Mouse (Mus musculus): Measurements from ENCODE around the gene Mr1. TPM values are rescaled to one million over a fixed set of nuclear protein-coding genes. Genes with fewer than 3 reads are reported as not detected.

Mr1 gene
- polyA plus RNA-seq, 1 experiment = 1.7 TPM

GRCm38 (mm10) chr1:155167453-155167852 is 20.8 kb upstream of the Mr1 start:
- DNase-seq (ENCODE audit: low read depth) = no peak
- TF ChIP-seq CTCF (IDR thresholded peaks at IDR 0.05; ENCODE audit: borderline replicate concordance, extremely low read depth, insufficient read depth, insufficient read length) (no peak), POLR2A (IDR thresholded peaks at IDR 0.05; ENCODE audit: borderline replicate concordance, extremely low read depth, insufficient read depth, insufficient read length, poor library complexity, severe bottlenecking) (no peak)

- DNase-seq (ENCODE audit: low read depth) = peak; percentile 61
- TF ChIP-seq POLR2A (IDR thresholded peaks at IDR 0.05; ENCODE audit: borderline replicate concordance, extremely low read depth, insufficient read depth, insufficient read length, poor library complexity, severe bottlenecking) (no peak), CTCF (IDR thresholded peaks at IDR 0.05; ENCODE audit: borderline replicate concordance, extremely low read depth, insufficient read depth, insufficient read length) (no peak)
These were observed 12.4 kb upstream of the Mr1 start for GRCm38 (mm10) chr1:155158970-155159484.

GRCm38 (mm10) chr1:155158141-155158969 is 11.7 kb upstream of the Mr1 start, which contains the start of gene Stx6:
Gene Stx6, plus strand, starts transcription at chr1:155158715.
- TF ChIP-seq POLR2A (IDR thresholded peaks at IDR 0.05; ENCODE audit: borderline replicate concordance, extremely low read depth, insufficient read depth, insufficient read length, poor library complexity, severe bottlenecking) = peak; percentile 88
- TF ChIP-seq CTCF (IDR thresholded peaks at IDR 0.05; ENCODE audit: borderline replicate concordance, extremely low read depth, insufficient read depth, insufficient read length) = no peak
- DNase-seq (ENCODE audit: low read depth) = peak; percentile 99

GRCm38 (mm10) chr1:155153906-155154305 is 7.3 kb upstream of the Mr1 start:
- TF ChIP-seq POLR2A (IDR thresholded peaks at IDR 0.05; ENCODE audit: borderline replicate concordance, extremely low read depth, insufficient read depth, insufficient read length, poor library complexity, severe bottlenecking) (no peak), CTCF (IDR thresholded peaks at IDR 0.05; ENCODE audit: borderline replicate concordance, extremely low read depth, insufficient read depth, insufficient read length) (no peak)
- no peak for DNase-seq (ENCODE audit: low read depth)

- TF ChIP-seq CTCF (IDR thresholded peaks at IDR 0.05; ENCODE audit: borderline replicate concordance, extremely low read depth, insufficient read depth, insufficient read length) (no peak), POLR2A (IDR thresholded peaks at IDR 0.05; ENCODE audit: borderline replicate concordance, extremely low read depth, insufficient read depth, insufficient read length, poor library complexity, severe bottlenecking) (no peak)
These were observed 4.2 kb upstream of the Mr1 start for GRCm38 (mm10) chr1:155150821-155151220.

GRCm38 (mm10) chr1:155149403-155149802 is 2.8 kb upstream of the Mr1 start:
- no peak for TF ChIP-seq CTCF (IDR thresholded peaks at IDR 0.05; ENCODE audit: borderline replicate concordance, extremely low read depth, insufficient read depth, insufficient read length)
- TF ChIP-seq POLR2A (IDR thresholded peaks at IDR 0.05; ENCODE audit: borderline replicate concordance, extremely low read depth, insufficient read depth, insufficient read length, poor library complexity, severe bottlenecking) = no peak
- no peak for DNase-seq (ENCODE audit: low read depth)

More at GRCm38 (mm10) chr1:155150821-155151220, 4.2 kb upstream of the Mr1 start:
- DNase-seq (ENCODE audit: low read depth) = no peak

GRCm38 (mm10) chr1:155147228-155147627 is 614 bp upstream of the Mr1 start:
- no peak for TF ChIP-seq POLR2A (IDR thresholded peaks at IDR 0.05; ENCODE audit: borderline replicate concordance, extremely low read depth, insufficient read depth, insufficient read length, poor library complexity, severe bottlenecking)
- TF ChIP-seq CTCF (IDR thresholded peaks at IDR 0.05; ENCODE audit: borderline replicate concordance, extremely low read depth, insufficient read depth, insufficient read length) = no peak
- DNase-seq (ENCODE audit: low read depth) = no peak

GRCm38 (mm10) chr1:155145620-155146019 is 994 bp downstream of the Mr1 start:
- no peak for DNase-seq (ENCODE audit: low read depth)
- TF ChIP-seq CTCF (IDR thresholded peaks at IDR 0.05; ENCODE audit: borderline replicate concordance, extremely low read depth, insufficient read depth, insufficient read length) (no peak), POLR2A (IDR thresholded peaks at IDR 0.05; ENCODE audit: borderline replicate concordance, extremely low read depth, insufficient read depth, insufficient read length, poor library complexity, severe bottlenecking) (no peak)

- peak; percentile 60 for DNase-seq (ENCODE audit: low read depth)
- TF ChIP-seq POLR2A (IDR thresholded peaks at IDR 0.05; ENCODE audit: borderline replicate concordance, extremely low read depth, insufficient read depth, insufficient read length, poor library complexity, severe bottlenecking) (no peak), CTCF (IDR thresholded peaks at IDR 0.05; ENCODE audit: borderline replicate concordance, extremely low read depth, insufficient read depth, insufficient read length) (peak; percentile 32; the same call in 1 of the 2 replicates)
These were observed 6.5 kb downstream of the Mr1 start for GRCm38 (mm10) chr1:155140076-155140475.

- TF ChIP-seq CTCF (IDR thresholded peaks at IDR 0.05; ENCODE audit: borderline replicate concordance, extremely low read depth, insufficient read depth, insufficient read length) (no peak), POLR2A (IDR thresholded peaks at IDR 0.05; ENCODE audit: borderline replicate concordance, extremely low read depth, insufficient read depth, insufficient read length, poor library complexity, severe bottlenecking) (no peak)
- no peak for DNase-seq (ENCODE audit: low read depth)
These were observed 7.8 kb downstream of the Mr1 start for GRCm38 (mm10) chr1:155138795-155139194.

- DNase-seq (ENCODE audit: low read depth) = no peak
- TF ChIP-seq CTCF (IDR thresholded peaks at IDR 0.05; ENCODE audit: borderline replicate concordance, extremely low read depth, insufficient read depth, insufficient read length) = no peak
- TF ChIP-seq POLR2A (IDR thresholded peaks at IDR 0.05; ENCODE audit: borderline replicate concordance, extremely low read depth, insufficient read depth, insufficient read length, poor library complexity, severe bottlenecking) = no peak
These were observed 11.7 kb downstream of the Mr1 start for GRCm38 (mm10) chr1:155134866-155135265.
